ENCODE assay signal across 18 mouse cellular contexts in the genomic region with DNA sequence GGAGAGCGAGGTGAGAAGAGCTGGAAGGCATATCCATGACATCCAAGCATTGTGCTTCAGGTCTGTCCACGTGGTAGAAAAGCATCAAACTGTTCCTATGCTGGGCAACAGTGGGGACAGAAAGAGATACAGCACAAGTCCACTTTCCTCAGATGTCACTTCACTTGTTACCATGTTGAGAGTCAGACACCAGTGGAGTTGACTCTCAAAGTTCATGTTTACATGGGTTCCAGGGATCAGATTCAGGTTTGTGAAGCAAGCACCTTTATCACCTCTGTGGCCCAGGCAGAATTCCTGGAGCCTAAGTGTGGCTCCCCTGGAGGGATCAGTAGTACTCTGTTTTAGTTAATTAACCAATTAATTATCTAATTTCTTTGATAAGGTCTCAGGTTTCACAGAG. TPM values are rescaled to one million over a fixed set of nuclear protein-coding genes. Genes with fewer than 3 reads are reported as not detected.
A peak's percentile ranks its signal among the peaks of the same experiment; 100 is the strongest.
DNase-seq lines count a peak whose midpoint lies in the region; ATAC-seq and TF ChIP-seq lines count a peak whose summit lies in the region.
"Had no signal": no experiment of that assay in that cellular context is flagged by ENCODE, and none has a peak within 500 bp of the region (broad histone marks: within the 10 kb centered on the region; RNA-seq: fewer than 3 reads in every experiment).

No protein-coding gene starts in this region.

- no peaks in the 10 kb centered on the region for H3K27me3 ChIP-seq in liver, embryonic 13.5 days
- H3K27me3 ChIP-seq in liver, embryonic 16.5 days (ENCODE audit: control insufficient read depth, insufficient read depth, low read depth, low read length), result no peaks in the 10 kb centered on the region
- no peaks in the 10 kb centered on the region for H3K27me3 ChIP-seq in liver, postnatal 0 days (ENCODE audit: insufficient read depth, low read length)
- H3K27me3 ChIP-seq: embryonic facial prominence, embryonic 12.5 days; forebrain, embryonic 13.5 days; forebrain, embryonic 15.5 days had no signal

- H3K36me3 ChIP-seq in liver, embryonic 13.5 days, result peaks cover 13% of the 10 kb centered on the region; the same call in 1 of the 2 replicates
- H3K36me3 ChIP-seq in liver, embryonic 16.5 days (ENCODE audit: control insufficient read depth, insufficient read depth), result no peaks in the 10 kb centered on the region
- H3K36me3 ChIP-seq in liver, postnatal 0 days (replicated peaks; ENCODE audit: insufficient read depth, low read length), result no peaks in the 10 kb centered on the region

- no peak overlapping the region for H3K4me3 ChIP-seq in liver, embryonic 13.5 days (replicated peaks)
- no peak overlapping the region for H3K4me3 ChIP-seq in liver, embryonic 16.5 days (ENCODE audit: low read depth, low read length)
- H3K4me3 ChIP-seq in liver, postnatal 0 days (ENCODE audit: low read depth, low read length), result no peak overlapping the region
- H3K4me3 ChIP-seq: embryonic facial prominence, embryonic 10.5 days; embryonic facial prominence, embryonic 12.5 days; forebrain, embryonic 13.5 days; forebrain, embryonic 15.5 days had no signal

- peak overlapping the region; percentile 50; the same call in 1 of the 2 replicates for H3K27ac ChIP-seq in liver, embryonic 13.5 days
- peak overlapping the region; percentile 55 for H3K27ac ChIP-seq in liver, embryonic 16.5 days (ENCODE audit: low read length)
- H3K27ac ChIP-seq in liver, postnatal 0 days (ENCODE audit: low read depth), result peak overlapping the region; percentile 66
- H3K27ac ChIP-seq: embryonic facial prominence, embryonic 10.5 days; embryonic facial prominence, embryonic 12.5 days; forebrain, embryonic 13.5 days; forebrain, embryonic 15.5 days had no signal

- no peak overlapping the region for H3K9ac ChIP-seq in liver, embryonic 13.5 days
- H3K9ac ChIP-seq in liver, embryonic 16.5 days (ENCODE audit: low read depth, low read length), result no peak overlapping the region
- no peak overlapping the region for H3K9ac ChIP-seq in liver, postnatal 0 days (replicated peaks)
- H3K9ac ChIP-seq: embryonic facial prominence, embryonic 12.5 days; forebrain, embryonic 13.5 days; forebrain, embryonic 15.5 days; forebrain, postnatal 0 days had no signal

- H3K4me2 ChIP-seq in liver, embryonic 13.5 days, result no peak overlapping the region
- no peak overlapping the region for H3K4me2 ChIP-seq in liver, embryonic 16.5 days (ENCODE audit: low read depth, low read length)
- no peak overlapping the region for H3K4me2 ChIP-seq in liver, postnatal 0 days (ENCODE audit: low read depth, low read length)
- H3K4me2 ChIP-seq: embryonic facial prominence, embryonic 12.5 days; forebrain, embryonic 13.5 days; forebrain, embryonic 15.5 days had no signal

- H3K4me1 ChIP-seq in liver, embryonic 13.5 days (replicated peaks), result peaks cover 37% of the 10 kb centered on the region
- H3K4me1 ChIP-seq in liver, embryonic 16.5 days (ENCODE audit: control insufficient read depth, low read depth, low read length), result peaks cover 24% of the 10 kb centered on the region
- H3K4me1 ChIP-seq in liver, postnatal 0 days (ENCODE audit: insufficient read depth), result peaks cover 36% of the 10 kb centered on the region
- H3K4me1 ChIP-seq: embryonic facial prominence, embryonic 12.5 days; forebrain, embryonic 13.5 days; forebrain, embryonic 15.5 days had no signal

- 82% methylated on average over 2 of the region's 2 CpGs for WGBS in liver, embryonic 13.5 days (ENCODE audit: insufficient replicate concordance)
- 75% methylated on average over 2 of the region's 2 CpGs for WGBS in liver, embryonic 16.5 days (ENCODE audit: insufficient replicate concordance)
- WGBS in liver, postnatal 0 days (ENCODE audit: insufficient replicate concordance), result 74% methylated on average over 2 of the region's 2 CpGs

- no peak for DNase-seq in liver, embryonic 13.5 days
- no peak for DNase-seq in liver
- DNase-seq in liver, postnatal 0 days, result no peak
- DNase-seq in adrenal gland, adult 2 months, result no peak
- DNase-seq: adrenal gland, adult 8-10 months; adrenal gland, postnatal 14 days; adrenal gland, postnatal 36 days; cerebellum, adult 11-12 months; cerebellum, adult 2 months; cerebellum, adult 9-10 months; cerebellum, postnatal 10 days; cerebellum, postnatal 25 days; forebrain, postnatal 0 days had no signal

- no peak for TF ChIP-seq CTCF in liver, postnatal 0 days (IDR thresholded peaks at IDR 0.05; ENCODE audit: low read depth)

- no peaks in the 10 kb centered on the region; the same call in 1 of the 2 replicates for H3K9me3 ChIP-seq in liver, embryonic 13.5 days (replicated peaks)
- H3K9me3 ChIP-seq in liver, embryonic 16.5 days (replicated peaks; ENCODE audit: control insufficient read depth, low read length), result no peaks in the 10 kb centered on the region
- no peaks in the 10 kb centered on the region for H3K9me3 ChIP-seq in liver, postnatal 0 days (ENCODE audit: low read length)
- H3K9me3 ChIP-seq: embryonic facial prominence, embryonic 10.5 days; embryonic facial prominence, embryonic 12.5 days; forebrain, embryonic 13.5 days; forebrain, embryonic 15.5 days had no signal

- peak; percentile 16; the same call in 1 of the 2 replicates for ATAC-seq in liver, embryonic 13.5 days (ENCODE audit: low read depth)
- ATAC-seq in liver, embryonic 16.5 days (ENCODE audit: low read depth), result peak; percentile 57
- peak; percentile 60 for ATAC-seq in liver, postnatal 0 days
- ATAC-seq: forebrain, embryonic 13.5 days; forebrain, embryonic 15.5 days; forebrain, postnatal 0 days had no signal

- no peak for TF ChIP-seq EP300 in liver, postnatal 0 days (IDR thresholded peaks at IDR 0.05; ENCODE audit: low read depth)

RNA-seq across cellular contexts. Expression of gene Zfp36l2, which starts 46.0 kb away (rescaled TPM):
- polyA plus RNA-seq in liver, embryonic 13.5 days (2015; fragmentation: Nextera tagmentation; extraction: Ambion mirVana), result 8.9 and 10.0 TPM in 2 replicates
- 4.6 and 4.7 TPM in 2 replicates for polyA plus RNA-seq in liver, embryonic 16.5 days (2015; fragmentation: Nextera tagmentation; extraction: Ambion mirVana)
- polyA plus RNA-seq in liver, postnatal 0 days (2015; fragmentation: Nextera tagmentation; extraction: Ambion mirVana), result 7.6 and 7.7 TPM in 2 replicates
- total RNA-seq in adrenal gland, adult 2 months (2021), result 10 to 100 TPM; 53.6 to 87.6 TPM
- polyA plus RNA-seq in adrenal gland, adult 2 months (2012; rRNA removed), result 159 and 170 TPM in 2 replicates

Comparison
In these comparisons a context has a peak if more than half of its experiments do, and no peak if none do; other contexts are left out.
1. RNA of gene Zfp36l2, which starts 46.0 kb away (polyA plus RNA-seq): 159 to 170 TPM in adrenal gland, adult 2 months; 8.9 to 10.0 TPM in liver, embryonic 13.5 days, 7.6 to 7.7 TPM in liver, postnatal 0 days and 4.6 to 4.7 TPM in liver, embryonic 16.5 days; every median in the first group is over 10 times any median in the second.
2. Peak in every context shown above with its lines, with median percentiles within 50 percentile points of each other: ATAC-seq and H3K27ac ChIP-seq.